Mouse (Mus musculus): ENCODE data around the gene Rap1gap2.

The Rap1gap2 gene

DNA sequence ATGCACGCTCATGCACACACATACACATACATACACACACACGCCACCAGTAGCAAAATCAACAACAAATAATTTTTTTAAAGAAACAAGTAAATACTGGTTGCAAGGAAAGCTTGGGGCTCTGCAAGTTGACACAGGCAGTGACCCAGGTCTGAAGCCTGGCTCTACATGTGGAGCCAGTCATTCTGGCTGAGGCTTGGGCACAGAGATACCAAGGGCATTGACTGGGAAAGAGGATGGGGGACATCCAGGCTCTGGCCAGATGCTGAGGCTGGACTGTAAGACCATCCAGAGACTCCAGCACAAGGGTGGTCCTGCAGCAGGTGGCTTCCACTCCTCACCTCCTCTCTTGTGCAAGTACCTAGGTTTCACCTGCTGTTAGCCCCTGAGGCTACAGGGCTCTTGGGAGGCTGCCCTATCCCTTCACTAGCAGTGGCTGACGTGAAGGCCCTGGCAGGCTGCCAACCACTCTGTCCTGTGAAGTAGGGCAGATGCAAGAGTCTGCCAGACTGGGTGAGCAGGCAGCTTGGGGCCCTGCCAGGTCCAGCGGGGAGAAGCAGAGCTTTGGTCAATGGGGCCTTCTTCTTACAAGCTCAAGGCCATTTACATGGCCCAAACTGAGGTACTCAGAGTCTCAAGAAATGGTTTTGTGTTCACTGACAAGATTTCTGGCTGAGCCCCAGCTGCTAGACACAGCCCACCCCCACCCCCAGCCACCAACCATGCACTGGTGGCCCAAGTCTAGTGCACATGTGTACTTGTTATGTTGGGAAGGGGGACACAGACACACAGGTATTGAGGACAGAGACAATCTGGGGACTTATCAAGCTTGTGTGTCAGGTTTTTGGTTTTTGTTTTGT lies 201.9 kb downstream of the Rap1gap2 start:
- peak; percentile 84 to 90 for DNase-seq

DNA sequence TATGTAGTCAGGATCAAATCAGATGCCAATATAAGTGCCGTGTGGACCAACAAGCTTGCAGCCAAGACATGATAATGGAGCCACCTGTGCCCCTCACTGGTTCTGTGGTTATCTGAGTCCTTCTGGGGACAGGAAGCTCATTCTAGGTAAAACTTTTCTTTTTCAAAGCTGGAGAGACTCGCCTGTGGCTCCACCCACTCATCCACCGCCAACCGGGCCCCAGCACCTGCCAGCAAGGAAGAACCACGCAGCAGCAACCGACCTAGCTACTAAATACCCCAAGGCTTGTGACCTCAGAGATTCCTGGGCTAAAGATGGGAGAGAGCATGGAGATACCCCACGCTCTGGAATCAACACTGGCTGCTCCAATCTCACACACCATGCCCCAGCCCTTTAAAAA lies 205.5 kb downstream of the Rap1gap2 start:
- no peak for DNase-seq

DNA sequence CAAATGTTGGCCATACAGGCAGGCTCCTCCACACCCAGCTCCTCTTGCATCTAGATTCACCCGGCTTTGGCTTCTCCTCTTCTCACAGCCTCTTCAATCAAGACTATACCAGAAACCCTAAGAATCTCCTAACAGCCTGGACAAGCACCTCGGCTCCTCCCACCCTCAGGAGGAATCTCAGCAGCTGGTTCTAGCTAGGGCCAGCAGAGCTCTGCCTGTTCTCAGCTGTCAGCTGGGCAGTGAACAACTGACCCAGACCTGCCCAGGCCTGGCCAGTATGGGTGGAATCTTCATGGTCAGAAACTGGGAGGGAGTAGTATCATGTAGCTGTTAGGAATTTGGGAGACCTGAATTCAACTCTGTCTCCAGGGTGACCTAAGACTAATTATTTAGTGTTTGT lies 206.5 kb downstream of the Rap1gap2 start:
- DNase-seq = peak in 1 of 2 experiments; percentile 4

DNA sequence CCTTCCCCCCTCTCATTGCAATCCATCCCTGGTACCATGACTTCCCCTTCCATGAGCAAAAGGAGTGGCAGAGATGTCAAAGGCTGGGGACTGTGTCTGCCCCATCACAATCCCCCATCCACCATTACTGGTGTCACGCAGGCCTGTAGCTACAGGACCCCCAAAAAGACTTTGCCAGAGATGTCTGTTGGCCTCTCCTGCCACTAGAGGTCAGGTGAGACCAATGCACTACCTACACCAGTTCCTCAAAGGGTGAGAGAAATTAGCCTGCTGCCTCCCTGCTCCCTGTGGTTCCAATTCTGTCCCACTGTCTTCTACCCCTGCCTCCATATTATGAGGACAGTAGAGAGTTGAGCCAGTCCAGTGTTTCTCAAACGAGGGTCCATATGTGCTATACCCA lies 208.6 kb downstream of the Rap1gap2 start:
- DNase-seq = no peak

DNA sequence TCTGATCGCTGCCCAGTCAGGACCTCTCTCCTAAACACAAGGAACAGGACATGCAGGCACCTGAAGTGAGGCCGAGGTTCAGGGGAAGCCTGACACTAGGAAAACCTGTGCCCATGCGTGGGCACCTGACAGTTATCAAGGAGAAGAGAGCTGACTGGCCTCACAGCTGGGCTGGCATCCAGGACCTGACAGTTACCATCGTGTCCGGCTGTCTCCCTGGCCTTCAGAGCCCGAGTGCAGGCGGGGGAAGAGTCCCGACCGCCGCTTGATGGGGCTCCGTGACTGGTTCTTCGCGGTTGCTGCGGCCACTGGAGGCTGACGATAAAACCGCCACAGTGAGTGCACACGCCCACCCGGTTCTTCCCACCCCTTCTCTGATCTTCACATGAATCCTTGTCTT lies 215.1 kb downstream of the Rap1gap2 start:
- DNase-seq = no peak

DNA sequence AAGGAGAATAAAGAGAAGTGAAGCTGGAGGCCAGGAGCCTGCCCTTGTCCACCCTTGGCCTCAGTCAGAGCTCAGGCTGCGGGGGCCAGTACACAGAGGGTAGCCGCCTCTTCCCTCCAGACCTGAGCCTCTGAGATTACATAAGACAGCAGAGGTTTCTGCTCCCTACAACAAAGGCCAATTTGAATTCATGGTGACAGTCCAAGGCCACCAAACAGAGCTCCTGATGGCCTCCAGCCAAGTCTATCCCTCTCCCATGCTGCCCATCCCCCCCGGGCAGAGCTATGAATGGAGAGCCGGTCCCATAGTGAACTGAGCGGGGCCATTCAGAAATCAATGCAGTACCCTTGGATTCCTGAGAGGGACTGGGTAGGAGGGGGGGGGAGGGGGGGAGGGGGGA lies 217.2 kb downstream of the Rap1gap2 start:
- DNase-seq = no peak

DNA sequence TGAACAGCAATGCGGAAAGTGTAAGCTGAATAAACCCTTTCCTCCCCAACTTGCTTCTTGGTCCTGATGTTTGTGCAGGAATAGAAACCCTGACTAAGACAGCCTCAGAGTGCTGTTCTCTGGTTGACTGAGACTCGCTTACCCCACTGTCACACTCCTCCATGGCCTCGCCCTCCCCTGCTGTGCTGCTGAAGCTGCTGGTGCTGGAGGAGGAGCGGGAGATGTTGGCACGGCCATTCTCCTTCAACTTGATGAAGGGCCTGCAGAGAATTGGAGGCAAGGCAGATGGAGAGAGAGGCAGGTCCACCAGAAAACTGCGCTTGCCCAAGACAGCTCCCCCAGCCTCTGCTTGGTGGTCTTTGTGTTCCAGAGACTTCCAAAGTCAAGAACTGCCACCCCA lies 217.8 kb downstream of the Rap1gap2 start:
- DNase-seq = no peak

DNA sequence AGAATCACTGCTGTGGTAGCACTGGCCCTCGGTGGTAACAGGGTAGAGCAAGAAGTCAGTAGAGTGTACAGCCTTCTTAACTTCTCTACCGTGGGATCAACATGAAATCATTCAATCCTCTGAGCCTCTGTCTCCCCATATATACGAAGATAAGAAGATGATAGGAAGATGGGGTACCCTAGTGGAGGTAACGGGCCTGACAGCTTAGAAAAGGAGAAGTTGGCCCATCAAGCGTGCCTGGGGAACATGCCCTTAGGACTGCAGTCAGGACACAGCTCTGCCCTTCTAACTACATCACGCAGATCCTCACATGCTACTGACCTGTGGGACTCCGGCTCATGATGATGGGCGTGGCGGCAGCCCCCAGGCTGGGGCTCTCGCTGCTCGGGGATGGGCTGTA lies 218.8 kb downstream of the Rap1gap2 start:
- no peak for DNase-seq

DNA sequence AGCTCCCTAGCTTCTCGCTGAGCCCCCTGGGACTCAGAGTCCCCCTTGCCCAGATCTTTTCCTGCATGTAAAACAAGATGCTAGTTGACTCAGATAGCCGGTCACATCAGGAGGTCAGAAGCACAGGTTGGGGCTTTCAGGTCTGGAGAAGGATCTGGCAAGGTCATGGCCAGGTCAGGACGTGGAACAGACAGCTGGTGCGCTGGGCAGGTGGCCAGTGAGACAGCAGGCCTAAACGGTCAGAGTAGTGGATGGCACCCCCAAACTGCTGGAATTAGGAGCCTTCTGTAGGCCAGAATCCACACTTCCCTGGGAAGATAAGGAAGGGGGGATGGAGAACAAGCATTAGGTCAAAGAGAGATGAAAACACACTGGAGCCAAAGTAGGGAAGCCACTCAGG lies 223.5 kb downstream of the Rap1gap2 start:
- DNase-seq = no peak

DNA sequence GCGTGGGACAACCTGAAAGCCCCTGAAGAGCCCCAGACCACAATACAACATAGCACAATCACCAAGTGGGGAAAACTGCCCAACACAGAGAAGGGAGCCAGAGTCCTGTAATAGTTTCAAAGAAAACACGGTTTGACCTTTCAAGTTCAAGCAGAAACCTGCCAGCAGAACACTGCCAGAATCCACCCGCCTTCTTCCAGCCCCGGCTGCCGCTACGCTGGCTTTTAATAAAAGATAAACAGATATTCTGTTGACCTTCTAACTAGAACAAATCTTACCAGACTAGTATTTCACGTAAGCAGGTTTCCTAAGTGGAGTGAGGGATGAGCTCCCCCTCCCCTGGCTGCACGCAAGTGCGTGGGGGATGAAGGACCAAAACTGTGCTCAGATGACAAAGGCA lies 225.0 kb downstream of the Rap1gap2 start:
- DNase-seq = peak in 1 of 2 experiments; percentile 14

DNA sequence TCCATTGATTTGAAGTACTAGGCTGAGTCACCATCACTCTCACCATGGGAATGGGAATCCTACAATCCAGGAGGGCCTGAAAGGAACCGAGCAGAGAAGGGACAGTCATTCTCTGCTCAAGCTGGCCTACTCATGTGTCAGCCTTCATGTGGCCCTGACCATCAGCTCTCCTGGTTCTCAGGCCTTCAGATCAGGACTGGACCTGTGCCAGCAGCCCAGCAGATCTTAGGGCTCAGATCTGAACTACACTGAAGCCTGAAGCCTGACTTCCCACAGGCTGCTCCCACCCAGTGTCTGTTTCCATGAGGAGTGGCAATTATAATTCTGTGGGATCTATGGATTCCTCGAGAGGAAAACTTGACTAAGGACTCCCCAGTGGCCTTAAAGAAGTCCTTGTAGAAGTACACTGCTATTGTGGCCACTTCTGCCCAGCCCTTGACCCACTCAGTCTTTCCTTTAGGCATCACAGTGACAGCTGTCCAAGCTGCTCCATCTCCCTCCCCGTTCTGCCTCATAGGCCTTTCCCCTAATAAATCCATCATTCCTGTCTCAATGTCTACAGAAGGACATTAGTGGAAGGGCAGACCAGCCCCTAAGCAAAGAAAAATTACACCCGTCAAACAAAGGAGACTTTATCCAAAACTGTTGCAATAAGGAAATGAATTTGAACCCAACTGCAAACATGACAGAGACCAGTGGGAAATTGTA lies 231.4 kb downstream of the Rap1gap2 start:
- DNase-seq = no peak

DNA sequence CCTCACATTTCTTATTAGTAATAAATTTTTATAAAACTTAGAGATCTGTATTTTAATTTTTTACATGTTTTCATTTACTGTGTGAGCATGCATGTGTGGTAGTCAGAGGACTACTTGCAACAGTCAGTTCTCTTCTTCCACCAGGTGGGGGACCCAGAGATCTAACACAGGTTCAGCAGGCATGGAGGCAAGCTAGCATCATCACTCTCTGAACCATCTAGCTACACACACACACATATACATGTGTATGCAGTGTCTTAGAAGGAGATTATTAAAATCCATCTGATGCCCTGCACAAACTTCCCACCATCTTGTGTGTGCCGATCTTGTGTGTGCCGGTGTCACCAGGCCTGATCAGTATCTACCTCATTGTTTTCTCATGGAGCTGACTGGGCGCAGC lies 233.9 kb downstream of the Rap1gap2 start:
- DNase-seq = peak in 1 of 2 experiments; percentile 27

DNA sequence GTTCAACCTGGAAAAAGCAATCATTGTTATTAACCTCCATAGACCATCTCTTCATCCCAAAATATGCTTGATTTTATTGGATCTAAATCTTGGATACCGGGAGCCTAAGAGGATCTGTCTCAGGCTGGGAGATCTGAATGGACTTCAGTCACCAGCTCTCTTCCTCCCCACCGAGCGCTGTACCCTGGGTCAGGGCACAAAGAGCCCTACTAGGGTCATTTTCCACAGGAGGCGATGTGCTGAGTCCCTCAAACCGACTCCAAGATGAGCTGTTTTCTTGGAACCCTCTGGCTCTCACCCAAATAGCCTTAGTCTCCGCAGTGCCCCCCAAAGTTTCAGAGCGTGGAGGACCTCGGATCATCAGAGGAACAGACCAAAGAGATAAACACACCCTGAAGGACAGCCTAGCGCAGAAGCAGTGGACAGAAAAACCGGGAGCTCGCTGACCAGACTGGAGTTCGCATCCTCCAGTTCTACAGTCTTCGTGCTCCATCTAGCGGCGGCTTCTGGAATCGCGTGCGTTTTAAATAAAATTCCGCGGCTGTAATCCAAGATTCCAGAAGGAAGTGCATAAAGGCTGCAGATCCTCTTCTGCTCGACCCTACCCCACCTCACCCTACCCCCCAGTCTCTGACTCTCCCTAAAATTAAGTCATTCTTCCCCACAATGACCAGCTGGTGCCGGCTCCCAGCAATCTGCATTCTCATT lies 239.2 kb downstream of the Rap1gap2 start:
- DNase-seq = peak; percentile 45 to 62

DNA sequence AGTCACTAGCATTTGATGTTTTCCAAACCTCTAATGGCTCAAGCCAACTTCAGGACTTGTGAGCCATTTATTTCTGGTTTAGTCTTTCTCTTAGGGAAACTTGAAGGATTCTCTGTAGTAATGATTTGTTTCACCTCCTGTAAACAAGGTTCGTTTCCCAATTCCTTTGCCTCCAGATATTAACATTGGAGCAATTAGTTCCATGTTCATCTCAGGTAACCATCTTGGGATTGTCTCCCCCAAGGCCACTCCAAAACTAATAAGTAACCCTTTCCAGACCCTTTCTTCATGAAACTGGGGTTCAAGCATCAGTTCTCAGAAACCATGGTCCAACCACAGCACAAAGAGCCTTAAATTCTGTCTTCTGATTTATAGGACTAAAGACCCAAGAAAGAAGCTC lies 248.9 kb downstream of the Rap1gap2 start, which contains the start of gene Olfr412:
Gene Olfr412 (plus strand): TSS at position 301 of the 400 bp plus-strand sequence.
- DNase-seq = no peak

DNA sequence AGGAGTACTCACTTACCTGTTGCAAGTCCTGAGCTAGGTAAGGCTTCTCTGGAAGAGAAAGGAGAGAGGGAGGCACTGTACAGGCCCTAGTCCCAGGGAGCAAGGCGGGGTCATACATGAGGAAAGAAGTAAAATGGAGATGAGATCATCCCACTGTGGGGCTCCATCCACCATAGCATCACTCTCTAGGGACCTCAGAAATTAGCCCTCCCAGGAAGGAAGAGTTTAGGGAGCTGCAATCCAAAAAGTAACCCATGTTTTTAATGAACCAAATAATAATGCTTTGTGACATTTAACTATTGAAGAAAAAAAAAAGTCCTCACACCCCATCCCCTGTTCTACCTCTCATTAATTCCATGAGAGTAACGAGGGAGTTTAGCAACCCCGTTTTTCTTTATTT lies 258.2 kb downstream of the Rap1gap2 start, which contains the start of gene Olfr411:
Gene Olfr411 (minus strand): TSS at position 101 of the 400 bp plus-strand sequence.
- no peak for DNase-seq

DNA sequence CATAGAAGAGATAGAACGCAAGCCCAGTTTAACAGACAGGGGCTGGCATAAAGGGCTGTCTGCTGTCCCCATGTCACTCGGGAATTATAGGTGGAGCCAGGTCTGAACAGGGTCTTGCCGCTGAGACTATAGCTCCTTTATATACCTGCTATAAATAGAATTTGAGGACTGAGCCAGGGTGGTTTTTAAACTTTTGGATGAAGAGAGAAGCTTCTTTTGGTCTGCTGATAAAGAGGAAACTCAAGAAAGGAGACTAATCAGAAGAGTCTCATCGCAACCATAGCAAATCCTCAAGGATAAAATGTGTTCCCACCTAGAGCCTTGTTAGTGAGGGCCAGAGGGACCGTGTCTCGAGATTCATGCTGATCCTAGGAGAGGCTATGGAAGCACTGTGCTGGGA lies 272.8 kb downstream of the Rap1gap2 start, which contains the start of gene Olfr410:
Gene Olfr410 (minus strand): TSS at position 101 of the 400 bp plus-strand sequence.
- DNase-seq = no peak

Data from lung, adult 18-20 months (tissue).